Mouse (Mus musculus): ENCODE measurements around the gene Cilp. TPM values are rescaled to one million over a fixed set of nuclear protein-coding genes. Genes with fewer than 3 reads are reported as not detected.
"Not testable (repeated sequence)": the region's sequence is repeated elsewhere in the genome, so short reads cannot be mapped to it uniquely, and the experiment has no call there.

Gene Cilp
- polyA plus RNA-seq, 1 experiment from 2014 or later = 0.41 TPM

DNA sequence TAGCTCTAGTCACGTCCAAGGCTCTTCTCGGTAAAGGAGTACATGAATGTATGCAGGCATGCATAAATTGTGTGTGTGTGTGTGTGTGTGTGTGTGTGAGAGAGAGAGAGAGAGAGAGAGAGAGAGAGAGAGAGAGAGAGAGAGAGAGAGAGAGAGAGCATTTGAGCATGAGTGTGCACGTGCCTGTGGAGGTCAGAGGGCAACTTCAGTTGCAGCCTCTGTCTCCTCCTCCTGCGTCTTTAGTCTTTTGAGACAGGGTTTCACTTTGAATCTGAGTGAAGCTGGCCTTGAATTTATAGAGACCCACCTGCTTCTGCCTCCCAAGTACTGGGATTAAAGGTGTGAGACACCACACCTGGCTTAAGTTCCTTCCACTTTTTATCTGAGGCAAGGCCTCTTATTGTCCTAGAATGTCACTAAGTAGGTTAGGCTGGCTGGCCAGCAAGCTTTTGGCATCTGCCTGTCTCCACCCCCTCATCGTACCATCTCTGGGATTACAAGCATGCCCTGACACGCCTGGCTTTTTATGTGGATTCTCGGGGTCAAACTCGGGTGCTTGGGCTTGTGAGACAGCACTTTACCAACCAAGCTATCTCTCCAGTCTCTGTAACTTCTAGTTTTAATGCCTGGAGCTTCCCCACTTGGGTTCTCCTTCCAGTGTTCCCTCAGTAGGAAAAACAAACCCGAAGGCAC is 7.6 kb upstream of the Cilp start:
- Histone ChIP-seq H3K27me3 (0 out of 2 replicates have a peak, but pooled peaks cover 2% of the 10 kb centered on the region), H3K9me3 (replicated peaks) (no peaks in the 10 kb centered on the region), H3K36me3 (no peaks in the 10 kb centered on the region), H3K4me2 (replicated peaks) (no peak overlapping the region), H3K27ac (no peak overlapping the region), H3K4me1 (no peaks in the 10 kb centered on the region), H3K4me3 (no peak overlapping the region), H3K9ac (no peak overlapping the region)
- no peak for ATAC-seq (ENCODE audit: low FRiP score)
- 75% methylated on average over 9 of the region's 9 CpGs for WGBS

- H3K9me3 ChIP-seq (replicated peaks) = no peaks in the 10 kb centered on the region
- H3K9ac ChIP-seq = no peak overlapping the region
- no peak for ATAC-seq (ENCODE audit: low FRiP score)
- H3K4me3 ChIP-seq = no peak overlapping the region
- no peaks in the 10 kb centered on the region for H3K4me1 ChIP-seq
- H3K27me3 ChIP-seq = 0 out of 2 replicates have a peak, but pooled peaks cover 2% of the 10 kb centered on the region
- H3K36me3 ChIP-seq = no peaks in the 10 kb centered on the region
- H3K27ac ChIP-seq = no peak overlapping the region
- H3K4me2 ChIP-seq (replicated peaks) = no peak overlapping the region
- WGBS = 83% methylated on average over 7 of the region's 7 CpGs
These were observed 5.6 kb upstream of the Cilp start for GRCm38 (mm10) chr9:65259366-65259765.

DNA sequence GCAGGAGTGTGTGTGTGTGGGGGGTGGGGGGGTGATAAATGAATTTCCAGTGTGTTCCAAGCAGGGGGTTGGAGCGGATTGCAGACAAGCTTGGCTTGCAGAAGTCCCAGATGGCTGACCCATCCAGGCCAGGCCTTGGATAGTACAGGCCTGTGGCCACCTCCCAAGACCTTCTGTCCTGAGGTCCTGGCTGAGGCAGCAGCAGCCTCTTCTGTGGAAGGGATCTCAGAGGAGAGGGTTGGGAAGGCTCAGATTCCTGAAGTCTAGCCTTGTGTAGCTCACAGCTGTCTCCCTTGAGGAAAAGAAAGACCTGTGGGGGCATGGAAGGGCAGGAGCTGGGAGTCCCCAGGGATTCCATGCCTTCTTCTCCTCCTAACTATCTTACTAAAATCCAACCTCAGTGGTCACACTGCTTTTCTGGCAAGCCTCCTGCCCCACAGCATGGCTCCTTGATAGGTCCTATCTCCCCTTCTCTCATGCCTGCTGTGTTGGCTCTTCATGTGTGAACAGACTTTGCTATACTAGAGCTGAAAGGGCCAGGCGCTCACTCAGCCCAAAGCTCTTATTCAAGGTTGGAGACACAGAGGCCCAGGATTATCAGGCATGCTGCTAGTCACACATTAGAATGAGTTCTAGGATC is 3.3 kb upstream of the Cilp start:
- 95% methylated on average over 2 of the region's 2 CpGs for WGBS
- H3K36me3 ChIP-seq = no peaks in the 10 kb centered on the region
- 0 out of 2 replicates have a peak, but pooled peaks cover 8% of the 10 kb centered on the region for H3K4me1 ChIP-seq
- H3K27me3 ChIP-seq = 0 out of 2 replicates have a peak, but pooled peaks cover 2% of the 10 kb centered on the region
- H3K4me3 ChIP-seq = no peak overlapping the region
- no peak for ATAC-seq (ENCODE audit: low FRiP score)
- H3K9ac ChIP-seq = no peak overlapping the region
- no peak overlapping the region for H3K27ac ChIP-seq
- H3K9me3 ChIP-seq (replicated peaks) = no peaks in the 10 kb centered on the region
- H3K4me2 ChIP-seq (replicated peaks) = no peak overlapping the region

- no peak for ATAC-seq (ENCODE audit: low FRiP score)
- no peaks in the 10 kb centered on the region for H3K9me3 ChIP-seq (replicated peaks)
- H3K4me2 ChIP-seq (replicated peaks) = no peak overlapping the region
- H3K36me3 ChIP-seq = no peaks in the 10 kb centered on the region
- H3K9ac ChIP-seq = no peak overlapping the region
- 0 out of 2 replicates have a peak, but pooled peaks cover 2% of the 10 kb centered on the region for H3K27me3 ChIP-seq
- no peak overlapping the region for H3K4me3 ChIP-seq
- peaks cover 10% of the 10 kb centered on the region for H3K4me1 ChIP-seq
- H3K27ac ChIP-seq = no peak overlapping the region
- 90% methylated on average over 3 of the region's 3 CpGs for WGBS
These were observed 2.3 kb upstream of the Cilp start for GRCm38 (mm10) chr9:65262641-65263120.

- H3K4me1 ChIP-seq = peaks cover 19% of the 10 kb centered on the region
- 35% methylated on average over 7 of the region's 7 CpGs for WGBS
- peak; percentile 95 for ATAC-seq (ENCODE audit: low FRiP score)
- H3K4me2 ChIP-seq (replicated peaks) = no peak overlapping the region
- no peaks in the 10 kb centered on the region for H3K9me3 ChIP-seq (replicated peaks)
- no peaks in the 10 kb centered on the region for H3K36me3 ChIP-seq
- no peak overlapping the region for H3K4me3 ChIP-seq
- no peak overlapping the region; the same call in 1 of the 2 replicates for H3K9ac ChIP-seq
- peak overlapping the region; percentile 83 for H3K27ac ChIP-seq
- H3K27me3 ChIP-seq = no peaks in the 10 kb centered on the region; the same call in 1 of the 2 replicates
These were observed 2.9 kb downstream of the Cilp start for GRCm38 (mm10) chr9:65267742-65268515.

DNA sequence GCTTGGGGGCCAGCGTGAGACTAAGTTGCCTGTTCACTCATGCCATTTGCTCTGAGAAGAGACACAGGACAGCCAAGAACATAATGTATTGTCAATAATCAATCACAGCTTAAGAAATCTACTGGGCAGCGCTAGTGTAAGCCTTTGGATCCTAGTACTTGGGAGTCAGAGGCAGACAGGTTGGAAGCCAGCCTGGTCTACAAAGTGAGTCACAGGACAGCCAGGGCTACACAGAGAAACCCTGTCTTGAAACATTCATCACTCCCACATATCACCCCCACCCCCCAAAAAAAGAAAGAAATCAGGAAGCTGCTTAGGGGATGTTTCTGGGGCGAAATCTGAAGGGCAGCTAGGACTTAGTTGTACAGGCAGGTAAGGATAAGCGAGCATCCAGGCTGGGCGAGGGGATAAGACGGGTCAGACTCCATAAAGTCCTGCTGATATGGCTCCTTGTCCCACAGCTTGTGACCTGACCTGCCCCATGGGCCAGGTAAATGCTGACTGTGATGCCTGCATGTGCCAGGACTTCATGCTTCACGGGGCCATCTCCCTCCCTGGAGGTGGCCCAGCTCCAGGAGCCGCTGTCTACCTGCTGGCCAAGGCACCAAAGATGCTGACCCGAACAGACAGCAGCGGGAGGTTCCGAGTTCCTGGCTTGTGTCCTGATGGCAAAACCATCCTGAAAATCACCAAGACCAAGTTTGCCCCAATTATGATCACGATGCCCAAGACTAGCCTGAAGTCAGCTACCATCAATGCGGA is 8.2 kb downstream of the Cilp start:
- Histone ChIP-seq H3K27ac (no peak overlapping the region), H3K27me3 (no peaks in the 10 kb centered on the region; the same call in 1 of the 2 replicates), H3K9ac (no peak overlapping the region), H3K4me2 (replicated peaks) (no peak overlapping the region), H3K36me3 (no peaks in the 10 kb centered on the region), H3K4me1 (peaks cover 4% of the 10 kb centered on the region), H3K4me3 (no peak overlapping the region), H3K9me3 (replicated peaks) (no peaks in the 10 kb centered on the region)
- ATAC-seq (ENCODE audit: low FRiP score) = no peak
- WGBS = 90% methylated on average over 13 of the region's 13 CpGs

GRCm38 (mm10) chr9:65273873-65274272 is 8.9 kb downstream of the Cilp start:
- Histone ChIP-seq H3K4me3 (no peak overlapping the region), H3K27me3 (no peaks in the 10 kb centered on the region; the same call in 1 of the 2 replicates), H3K36me3 (no peaks in the 10 kb centered on the region), H3K4me1 (no peaks in the 10 kb centered on the region), H3K9me3 (replicated peaks) (no peaks in the 10 kb centered on the region), H3K27ac (no peak overlapping the region), H3K9ac (no peak overlapping the region), H3K4me2 (replicated peaks) (no peak overlapping the region)
- no peak for ATAC-seq (ENCODE audit: low FRiP score)
- 79% methylated on average over 4 of the region's 4 CpGs for WGBS

DNA sequence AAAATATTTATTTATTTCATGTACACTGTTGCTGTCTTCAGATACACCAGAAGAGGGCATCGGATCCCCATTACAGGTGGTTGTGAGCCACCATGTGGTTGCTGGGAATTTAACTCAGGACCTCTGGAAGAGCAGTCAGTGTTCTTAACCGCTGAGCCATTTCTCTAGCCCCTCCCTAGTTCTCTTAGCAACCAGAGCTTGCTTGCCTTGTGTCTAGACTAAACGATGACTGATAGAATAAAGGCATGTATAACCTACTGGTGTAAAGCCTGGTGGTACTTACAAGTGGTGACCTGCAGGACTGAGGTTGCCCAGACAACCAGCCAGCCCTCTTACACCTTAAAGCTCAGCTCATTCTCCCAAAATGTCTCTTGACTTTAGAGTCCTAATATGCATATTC is 9.9 kb downstream of the Cilp start:
- not testable (repeated sequence) for H3K27ac ChIP-seq; ATAC-seq (ENCODE audit: low FRiP score); H3K4me1 ChIP-seq; H3K36me3 ChIP-seq; H3K9ac ChIP-seq; H3K4me3 ChIP-seq; H3K9me3 ChIP-seq (replicated peaks); H3K27me3 ChIP-seq; H3K4me2 ChIP-seq (replicated peaks)
- 76% methylated on average over 3 of the region's 3 CpGs for WGBS

DNA sequence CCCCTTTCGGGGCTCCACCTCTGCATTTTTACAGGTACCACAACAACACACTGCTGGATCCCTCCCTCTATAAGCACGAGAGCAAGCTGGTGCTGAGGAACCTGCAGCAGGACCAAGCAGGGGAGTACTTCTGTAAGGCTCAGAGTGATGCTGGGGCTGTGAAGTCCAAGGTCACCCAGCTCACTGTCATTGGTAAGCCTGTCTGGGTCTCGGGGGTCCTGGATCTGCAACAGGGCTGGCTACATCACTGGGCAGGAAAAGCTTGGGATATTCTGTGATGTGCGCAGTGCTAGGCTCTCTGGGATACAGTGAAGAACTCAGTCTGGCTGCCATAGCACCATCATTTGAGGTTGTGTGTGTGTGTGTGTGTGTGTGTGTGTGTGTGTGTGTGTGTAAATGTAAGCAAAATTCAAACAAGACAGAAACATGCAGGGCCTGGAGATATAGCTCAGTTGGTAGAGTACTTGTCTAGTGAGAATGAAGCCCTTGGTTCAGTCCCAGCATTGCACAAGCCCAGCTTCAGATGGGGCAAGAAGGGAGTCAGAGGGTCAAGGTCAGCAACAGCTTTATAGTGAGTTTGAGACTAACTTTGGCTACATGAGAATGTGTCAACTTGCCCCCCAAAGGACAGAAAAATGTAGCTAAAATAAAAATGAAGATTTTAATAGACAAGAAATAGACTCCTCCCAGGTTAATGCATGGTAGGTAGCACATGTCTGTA is 11.0 kb downstream of the Cilp start:
- no peak overlapping the region for H3K27ac ChIP-seq
- no peak overlapping the region for H3K9ac ChIP-seq
- no peaks in the 10 kb centered on the region for H3K27me3 ChIP-seq
- 80% methylated on average over 4 of the region's 4 CpGs for WGBS
- no peaks in the 10 kb centered on the region for H3K36me3 ChIP-seq
- H3K4me2 ChIP-seq (replicated peaks) = no peak overlapping the region
- H3K4me3 ChIP-seq = no peak overlapping the region
- no peaks in the 10 kb centered on the region for H3K9me3 ChIP-seq (replicated peaks)
- no peak for ATAC-seq (ENCODE audit: low FRiP score)
- no peaks in the 10 kb centered on the region for H3K4me1 ChIP-seq

- no peaks in the 10 kb centered on the region for H3K36me3 ChIP-seq
- no peaks in the 10 kb centered on the region for H3K9me3 ChIP-seq (replicated peaks)
- no peak overlapping the region for H3K27ac ChIP-seq
- no peak for ATAC-seq (ENCODE audit: low FRiP score)
- no peak overlapping the region for H3K4me3 ChIP-seq
- H3K4me2 ChIP-seq (replicated peaks) = no peak overlapping the region
- H3K9ac ChIP-seq = 0 out of 2 replicates have a peak overlapping the region, but pooled peaks have one; percentile 18
- no peaks in the 10 kb centered on the region for H3K4me1 ChIP-seq
- WGBS = 83% methylated on average over 5 of the region's 5 CpGs
- H3K27me3 ChIP-seq = no peaks in the 10 kb centered on the region
These were observed 16.7 kb downstream of the Cilp start for GRCm38 (mm10) chr9:65281536-65282151.

- under 1% methylated on average over 3 of the region's 3 CpGs for WGBS
- Histone ChIP-seq H3K4me3 (no peak overlapping the region), H3K9me3 (replicated peaks) (no peaks in the 10 kb centered on the region), H3K36me3 (no peaks in the 10 kb centered on the region), H3K27me3 (no peaks in the 10 kb centered on the region), H3K4me1 (no peaks in the 10 kb centered on the region), H3K9ac (no peak overlapping the region), H3K27ac (no peak overlapping the region), H3K4me2 (replicated peaks) (no peak overlapping the region)
- ATAC-seq (ENCODE audit: low FRiP score) = no peak
These were observed 18.3 kb downstream of the Cilp start for GRCm38 (mm10) chr9:65283301-65283700.
